35 mouse cellular contexts compared by ENCODE assay signal in genomic region chr17:84619112-84619511, GRCm38 (mm10). TPM values are rescaled to one million over a fixed set of nuclear protein-coding genes. Genes with fewer than 3 reads are reported as not detected.
DNase-seq lines count a peak whose midpoint lies in the region; ATAC-seq and TF ChIP-seq lines count a peak whose summit lies in the region.
"Had no signal": no experiment of that assay in that cellular context is flagged by ENCODE, and none has a peak within 500 bp of the region (broad histone marks: within the 10 kb centered on the region; RNA-seq: fewer than 3 reads in every experiment).

No protein-coding gene starts in this region.

- no peak for ATAC-seq in liver, embryonic 15.5 days (ENCODE audit: insufficient read depth)
- no peak; the same call in 1 of the 2 replicates for ATAC-seq in intestine, embryonic 16.5 days
- peak; percentile 46; the same call in 1 of the 2 replicates for ATAC-seq in monocyte, adult 5-6 weeks (replicated peaks; ENCODE audit: insufficient number of reproducible peaks, low FRiP score, low TSS enrichment, poor library complexity, severe bottlenecking)
- no peak for ATAC-seq in midbrain, embryonic 11.5 days (ENCODE audit: low FRiP score)
- no peak for ATAC-seq in heart, embryonic 12.5 days (ENCODE audit: insufficient number of reproducible peaks, low FRiP score)
- ATAC-seq: forebrain, postnatal 0 days; hindbrain, postnatal 0 days; midbrain, embryonic 16.5 days had no signal

- DNase-seq in liver: no peak
- DNase-seq in midbrain, embryonic 11.5 days (ENCODE audit: low spot score, missing footprints): no peak
- DNase-seq: adrenal gland, postnatal 10 days; cerebellum, adult 11-12 months; cerebellum, postnatal 10 days; forebrain, postnatal 0 days; kidney, adult 18-20 months; kidney, postnatal 25 days; lung, postnatal 4 days; right cerebral cortex, postnatal 4 days; thymus, adult 2 months; thymus, postnatal 36 days had no signal

- no peak for TF ChIP-seq POLR2A in bone marrow, adult 2 months (IDR thresholded peaks at IDR 0.05; ENCODE audit: borderline replicate concordance, control insufficient read depth, low read depth, low read length)

- H3K9me3 ChIP-seq in liver, embryonic 15.5 days (replicated peaks): no peaks in the 10 kb centered on the region
- H3K9me3 ChIP-seq in intestine, embryonic 16.5 days (ENCODE audit: control insufficient read depth, low read length): no peaks in the 10 kb centered on the region
- H3K9me3 ChIP-seq in midbrain, embryonic 11.5 days (ENCODE audit: control insufficient read depth, low read length): no peaks in the 10 kb centered on the region
- peaks cover 1% of the 10 kb centered on the region; the same call in 1 of the 2 replicates for H3K9me3 ChIP-seq in heart, embryonic 12.5 days (replicated peaks)
- H3K9me3 ChIP-seq: embryonic facial prominence, embryonic 15.5 days; heart, embryonic 15.5 days; lung, embryonic 15.5 days; neural tube, embryonic 12.5 days had no signal

- no peak overlapping the region for H3K4me2 ChIP-seq in liver, embryonic 15.5 days
- H3K4me2 ChIP-seq in intestine, embryonic 16.5 days (ENCODE audit: low read depth, low read length): no peak overlapping the region
- H3K4me2 ChIP-seq in midbrain, embryonic 11.5 days: no peak overlapping the region
- no peak overlapping the region for H3K4me2 ChIP-seq in heart, embryonic 12.5 days
- H3K4me2 ChIP-seq: embryonic facial prominence, embryonic 15.5 days; forebrain, embryonic 12.5 days; heart, embryonic 15.5 days; kidney, embryonic 15.5 days; lung, embryonic 15.5 days; neural tube, embryonic 12.5 days had no signal

- H3K27me3 ChIP-seq in liver, embryonic 15.5 days: no peaks in the 10 kb centered on the region
- H3K27me3 ChIP-seq in intestine, embryonic 16.5 days (replicated peaks; ENCODE audit: control insufficient read depth, insufficient read depth, low read length): no peaks in the 10 kb centered on the region
- H3K27me3 ChIP-seq in midbrain, embryonic 11.5 days (ENCODE audit: control insufficient read depth, insufficient read depth, low read length): no peaks in the 10 kb centered on the region
- H3K27me3 ChIP-seq in heart, embryonic 12.5 days (replicated peaks): no peaks in the 10 kb centered on the region
- H3K27me3 ChIP-seq: embryonic facial prominence, embryonic 15.5 days; forebrain, embryonic 12.5 days; heart, embryonic 15.5 days; kidney, embryonic 15.5 days; lung, embryonic 15.5 days; neural tube, embryonic 12.5 days had no signal

- H3K36me3 ChIP-seq in liver, embryonic 15.5 days (replicated peaks): no peaks in the 10 kb centered on the region
- H3K36me3 ChIP-seq in intestine, embryonic 16.5 days (ENCODE audit: control insufficient read depth, insufficient read depth, low read length): no peaks in the 10 kb centered on the region
- H3K36me3 ChIP-seq in midbrain, embryonic 11.5 days (ENCODE audit: control insufficient read depth, insufficient read depth, low read length): no peaks in the 10 kb centered on the region
- peaks cover 3% of the 10 kb centered on the region for H3K36me3 ChIP-seq in heart, embryonic 12.5 days
- H3K36me3 ChIP-seq: G1E; heart, embryonic 15.5 days; neural tube, embryonic 12.5 days had no signal

- WGBS in liver, embryonic 15.5 days (ENCODE audit: insufficient replicate concordance): 77% methylated on average over 7 of the region's 7 CpGs
- 44% methylated on average over 7 of the region's 7 CpGs for WGBS in bone marrow, adult 2 months
- WGBS in intestine, embryonic 16.5 days: 81% methylated on average over 7 of the region's 7 CpGs
- WGBS in midbrain, embryonic 11.5 days: 91% methylated on average over 7 of the region's 7 CpGs
- WGBS in heart, embryonic 12.5 days: 81% methylated on average over 7 of the region's 7 CpGs

- no peak for TF ChIP-seq CTCF in bone marrow, adult 2 months (IDR thresholded peaks at IDR 0.05; ENCODE audit: control insufficient read depth, insufficient read depth, low read length)

- no peak overlapping the region for H3K9ac ChIP-seq in liver, embryonic 15.5 days
- no peak overlapping the region for H3K9ac ChIP-seq in intestine, embryonic 16.5 days (ENCODE audit: low read depth, low read length)
- H3K9ac ChIP-seq in midbrain, embryonic 11.5 days (ENCODE audit: low read length): no peak overlapping the region
- no peak overlapping the region for H3K9ac ChIP-seq in heart, embryonic 12.5 days
- H3K9ac ChIP-seq: embryonic facial prominence, embryonic 15.5 days; forebrain, embryonic 12.5 days; forebrain, postnatal 0 days; heart, embryonic 15.5 days; kidney, embryonic 15.5 days; liver, embryonic 14.5 days; lung, embryonic 15.5 days; neural tube, embryonic 12.5 days had no signal

- H3K4me1 ChIP-seq in liver, embryonic 15.5 days (replicated peaks): no peaks in the 10 kb centered on the region
- peaks cover 10% of the 10 kb centered on the region for H3K4me1 ChIP-seq in bone marrow, adult 2 months (ENCODE audit: control insufficient read depth, insufficient read depth, low read length)
- peaks cover 4% of the 10 kb centered on the region; the same call in 1 of the 2 replicates for H3K4me1 ChIP-seq in intestine, embryonic 16.5 days (ENCODE audit: control insufficient read depth, insufficient read depth, low read length)
- no peaks in the 10 kb centered on the region for H3K4me1 ChIP-seq in midbrain, embryonic 11.5 days (ENCODE audit: control insufficient read depth, insufficient read depth, low read length)
- no peaks in the 10 kb centered on the region for H3K4me1 ChIP-seq in heart, embryonic 12.5 days (replicated peaks)
- H3K4me1 ChIP-seq: forebrain, embryonic 12.5 days; heart, embryonic 15.5 days; kidney, embryonic 15.5 days; neural tube, embryonic 12.5 days had no signal

- H3K4me3 ChIP-seq in liver, embryonic 15.5 days (replicated peaks): no peak overlapping the region
- H3K4me3 ChIP-seq in bone marrow, adult 2 months (replicated peaks; ENCODE audit: control insufficient read depth, low read depth, low read length): no peak overlapping the region
- H3K4me3 ChIP-seq in intestine, embryonic 16.5 days (ENCODE audit: low read length): no peak overlapping the region
- H3K4me3 ChIP-seq in midbrain, embryonic 11.5 days (ENCODE audit: low read depth, low read length): no peak overlapping the region
- no peak overlapping the region for H3K4me3 ChIP-seq in heart, embryonic 12.5 days
- H3K4me3 ChIP-seq: embryonic facial prominence, embryonic 10.5 days; embryonic facial prominence, embryonic 15.5 days; forebrain, embryonic 12.5 days; heart, embryonic 15.5 days; kidney, embryonic 15.5 days; left cerebral cortex, adult 2 months; lung, embryonic 15.5 days; myocyte; neural tube, embryonic 12.5 days had no signal

- H3K27ac ChIP-seq in liver, embryonic 15.5 days (replicated peaks): 0 out of 2 replicates have a peak overlapping the region, but pooled peaks have one; percentile 1
- H3K27ac ChIP-seq in bone marrow, adult 2 months (ENCODE audit: control insufficient read depth, insufficient read depth, low read depth, low read length, poor library complexity): peak overlapping the region; percentile 97
- peak overlapping the region; percentile 81; the same call in 1 of the 2 replicates for H3K27ac ChIP-seq in intestine, embryonic 16.5 days (ENCODE audit: low read length)
- no peak overlapping the region for H3K27ac ChIP-seq in midbrain, embryonic 11.5 days (ENCODE audit: low read depth, low read length)
- no peak overlapping the region for H3K27ac ChIP-seq in heart, embryonic 12.5 days (ENCODE audit: poor library complexity, severe bottlenecking)
- H3K27ac ChIP-seq: embryonic facial prominence, embryonic 10.5 days; embryonic facial prominence, embryonic 15.5 days; forebrain, embryonic 12.5 days; heart, embryonic 15.5 days; hindbrain, postnatal 0 days; kidney, embryonic 15.5 days; left cerebral cortex, adult 2 months; liver, embryonic 14.5 days; neural tube, embryonic 12.5 days had no signal

RNA-seq across cellular contexts. Expression of gene Dync2li1, which starts 7.2 kb away (rescaled TPM):
- polyA plus RNA-seq in liver, embryonic 15.5 days (2015; fragmentation: Nextera tagmentation; extraction: Ambion mirVana): 2.2 and 2.4 TPM in 2 replicates
- 0.72 and 2.2 TPM in 2 replicates for polyA plus RNA-seq in bone marrow, adult 2 months (2011; ENCODE audit: insufficient read depth, insufficient read length, low replicate concordance, missing spikeins)
- 18.1 and 20.1 TPM in 2 replicates for polyA plus RNA-seq in intestine, embryonic 16.5 days (2015; fragmentation: Nextera tagmentation; extraction: Ambion mirVana)
- total RNA-seq in monocyte, adult 5-6 weeks (2017): 1.3 TPM in 1 of 3 replicates, not detected in the others
- 36.9 and 37.1 TPM in 2 replicates for polyA plus RNA-seq in midbrain, embryonic 11.5 days (2014; fragmentation: Nextera tagmentation; extraction: Ambion mirVana)
- 9.6 and 10.1 TPM in 2 replicates for polyA plus RNA-seq in heart, embryonic 12.5 days (2016; fragmentation: Nextera tagmentation; extraction: Ambion mirVana)
- total RNA-seq: G1E had no signal
- polyA plus RNA-seq: G1E had no signal

RNA-seq across cellular contexts. Expression of gene Abcg8, which starts 57.0 kb away (rescaled TPM):
- polyA plus RNA-seq in liver, embryonic 15.5 days (2015; fragmentation: Nextera tagmentation; extraction: Ambion mirVana): 0.56 and 0.59 TPM in 2 replicates
- not detected in 2 replicates for polyA plus RNA-seq in bone marrow, adult 2 months (2011; ENCODE audit: insufficient read depth, insufficient read length, low replicate concordance, missing spikeins)
- 1.2 and 2.1 TPM in 2 replicates for polyA plus RNA-seq in intestine, embryonic 16.5 days (2015; fragmentation: Nextera tagmentation; extraction: Ambion mirVana)
- not detected in 3 replicates for total RNA-seq in monocyte, adult 5-6 weeks (2017)
- 0.21 TPM in 1 of 2 replicates, not detected in the other for polyA plus RNA-seq in midbrain, embryonic 11.5 days (2014; fragmentation: Nextera tagmentation; extraction: Ambion mirVana)
- not detected in 2 replicates for polyA plus RNA-seq in heart, embryonic 12.5 days (2016; fragmentation: Nextera tagmentation; extraction: Ambion mirVana)
- total RNA-seq: heart, postnatal 25 days; hindbrain, postnatal 0 days; layer of hippocampus, adult 18-20 months; layer of hippocampus, postnatal 14 days; left cerebral cortex, adult 2 months; left cerebral cortex, postnatal 25 days had no signal
- polyA plus RNA-seq: cortical plate, adult 2 months; G1E; heart, embryonic 15.5 days; hindbrain, postnatal 0 days; lung, embryonic 15.5 days; neural tube, embryonic 12.5 days had no signal

Comparison
In these comparisons a context has a peak if more than half of its experiments do, and no peak if none do; other contexts are left out.
1. H3K27ac ChIP-seq: peak in liver, embryonic 15.5 days (single experiment), bone marrow, adult 2 months (single experiment) and intestine, embryonic 16.5 days (single experiment); none in midbrain, embryonic 11.5 days (single experiment) and heart, embryonic 12.5 days (single experiment).